Mouse (Mus musculus): ENCODE data around the gene Klhl36.

Klhl36 gene

DNA sequence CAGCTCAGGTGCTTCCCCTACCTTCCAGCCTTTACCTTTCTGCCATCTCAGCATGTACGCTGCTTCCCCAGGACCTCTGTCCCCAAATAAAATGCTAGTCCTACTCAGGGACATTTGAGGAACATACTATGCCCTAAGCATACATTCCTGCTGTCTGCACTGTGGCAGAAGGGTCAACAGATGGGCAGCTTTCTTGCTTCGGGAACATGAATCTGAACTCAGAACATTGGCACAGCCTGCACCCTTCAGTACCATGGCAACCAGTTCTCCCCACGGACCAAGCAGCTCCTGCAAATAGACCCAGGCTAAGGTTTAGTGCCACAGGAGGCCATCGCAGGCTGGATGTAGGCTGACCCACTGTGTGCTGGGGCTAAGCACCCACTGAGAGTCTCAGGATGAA lies 25.2 kb upstream of the Klhl36 start:
- no peak for DNase-seq

- DNase-seq: peak in 1 of 2 experiments; percentile 50
These were observed 24.5 kb upstream of the Klhl36 start for GRCm38 (mm10) chr8:119837553-119838071.

DNA sequence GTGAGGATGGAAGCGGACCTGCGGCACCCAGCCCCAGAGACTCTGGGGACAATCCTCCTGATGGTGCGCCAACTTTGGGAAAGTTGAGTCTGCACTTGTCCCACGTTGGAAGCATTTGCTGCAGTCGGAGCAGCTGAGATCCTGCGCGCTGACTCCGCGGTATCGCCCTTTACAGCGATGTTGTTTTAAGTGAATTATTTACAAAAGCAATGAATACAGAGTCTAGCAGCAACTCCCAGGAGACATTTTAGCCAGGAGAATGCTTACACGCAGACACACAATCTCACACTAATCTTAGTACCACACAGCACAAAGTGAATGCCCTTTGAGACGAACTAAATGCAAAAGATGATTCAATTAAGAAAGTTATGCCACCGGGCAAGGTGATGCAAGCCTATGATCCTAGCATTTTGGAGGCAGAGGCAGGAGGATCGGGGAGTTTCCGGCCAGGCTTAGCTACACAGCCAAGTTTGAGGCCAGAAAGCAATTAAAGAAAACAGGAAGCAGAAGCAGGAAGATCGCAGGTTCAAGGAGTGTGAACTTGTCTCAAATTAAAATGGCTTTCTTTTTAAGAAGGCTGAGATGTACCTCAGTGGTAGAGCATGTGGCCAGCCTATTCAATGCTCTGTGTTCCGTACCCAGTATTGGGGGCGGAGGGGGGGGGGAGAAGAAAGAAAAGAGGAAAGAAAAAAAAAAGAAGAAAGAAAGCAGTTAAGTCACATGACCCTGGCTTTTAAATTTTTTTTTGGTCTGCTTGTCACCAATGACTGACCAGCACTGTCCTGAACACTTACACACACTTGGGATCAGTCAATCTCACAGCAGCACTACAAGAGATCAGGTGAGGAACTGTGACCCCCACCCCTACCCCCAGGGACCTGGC lies 23.7 kb upstream of the Klhl36 start:
- DNase-seq: peak; percentile 48 to 64

- peak in 1 of 2 experiments; percentile 43 for DNase-seq
These were observed 23.1 kb upstream of the Klhl36 start for GRCm38 (mm10) chr8:119838983-119839340.

- DNase-seq: peak; percentile 56 to 83
These were observed 22.5 kb upstream of the Klhl36 start for GRCm38 (mm10) chr8:119839419-119840021.

- DNase-seq: peak; percentile 98 to 99
These were observed 21.7 kb upstream of the Klhl36 start, which contains the start of gene Cotl1 for GRCm38 (mm10) chr8:119840275-119840808. Cotl1 (minus strand) TSS chr8:119840544.

DNA sequence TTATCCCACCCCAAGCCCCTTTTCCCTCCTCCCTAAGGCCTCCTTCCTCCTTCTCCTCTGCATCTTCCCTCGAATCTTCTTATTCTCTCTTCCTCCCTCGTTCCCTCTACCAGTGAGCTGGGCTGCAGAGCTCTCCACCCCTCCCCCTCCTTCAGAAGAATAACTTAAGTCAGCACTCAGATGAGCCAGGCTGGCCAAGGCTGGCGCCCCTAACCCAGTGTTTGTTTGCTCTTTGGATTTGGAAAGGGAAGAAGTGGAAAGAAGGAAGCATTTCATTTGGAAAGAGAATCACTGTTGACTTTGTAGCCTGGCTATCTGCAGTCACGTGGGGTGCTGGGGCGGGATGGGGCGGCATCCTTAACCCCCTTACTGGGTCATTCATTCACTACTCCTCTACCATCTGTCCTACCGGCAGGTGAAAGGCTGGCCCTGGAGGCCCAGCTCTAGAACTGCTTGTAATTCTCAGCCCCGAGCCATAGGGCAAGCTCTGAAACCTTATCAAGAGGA lies 21.1 kb upstream of the Klhl36 start:
- DNase-seq: peak; percentile 77 to 91

- DNase-seq: peak; percentile 85 to 94
These were observed 18.6 kb upstream of the Klhl36 start for GRCm38 (mm10) chr8:119843444-119843843.

DNA sequence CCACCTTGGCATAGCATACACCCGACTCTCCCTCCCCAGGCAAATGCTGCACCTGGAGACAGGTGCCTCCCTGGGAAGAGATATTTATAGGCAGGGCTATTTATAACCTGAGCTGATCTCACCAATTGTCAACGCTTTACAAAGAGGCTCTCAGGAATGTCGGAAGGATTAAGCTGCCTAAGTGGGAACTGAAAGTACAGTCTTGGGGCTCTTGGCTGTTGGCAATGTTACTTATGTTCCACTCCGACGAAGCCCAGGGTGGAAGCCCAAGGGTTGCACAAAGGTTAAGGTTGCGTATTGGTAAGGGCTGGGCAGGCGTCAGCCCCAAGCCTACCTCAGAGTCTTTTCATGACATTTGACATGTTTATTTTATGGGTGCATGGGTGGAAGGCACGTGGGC lies 17.5 kb upstream of the Klhl36 start:
- peak in 1 of 2 experiments; percentile 58 for DNase-seq

- DNase-seq: peak; percentile 32 to 64
These were observed 16.3 kb upstream of the Klhl36 start for GRCm38 (mm10) chr8:119845741-119846140.

GRCm38 (mm10) chr8:119847232-119847922 lies 14.7 kb upstream of the Klhl36 start:
- no peak for DNase-seq

- DNase-seq: no peak
These were observed 8.5 kb upstream of the Klhl36 start for GRCm38 (mm10) chr8:119853521-119853920.

DNA sequence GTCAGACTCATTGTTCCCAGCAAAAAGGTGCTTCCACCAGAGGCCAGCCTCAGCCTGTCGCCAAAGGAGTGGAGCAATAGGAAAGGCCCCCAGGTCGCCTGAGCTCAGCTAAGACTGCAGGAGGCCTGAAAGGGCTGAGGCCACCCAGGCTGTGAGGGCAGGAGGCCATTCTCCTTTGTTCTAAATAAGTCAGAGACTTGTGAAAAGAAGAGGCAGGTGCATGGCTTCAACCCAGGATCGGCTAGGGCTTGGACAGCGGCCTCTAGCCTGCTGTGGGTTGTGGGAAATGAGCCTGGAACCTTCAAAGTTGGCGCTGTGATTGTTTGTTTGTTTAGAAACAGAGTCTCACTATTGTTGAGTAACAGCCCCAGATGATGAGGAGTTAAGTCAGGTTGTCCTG lies 8.0 kb upstream of the Klhl36 start:
- DNase-seq: no peak

DNA sequence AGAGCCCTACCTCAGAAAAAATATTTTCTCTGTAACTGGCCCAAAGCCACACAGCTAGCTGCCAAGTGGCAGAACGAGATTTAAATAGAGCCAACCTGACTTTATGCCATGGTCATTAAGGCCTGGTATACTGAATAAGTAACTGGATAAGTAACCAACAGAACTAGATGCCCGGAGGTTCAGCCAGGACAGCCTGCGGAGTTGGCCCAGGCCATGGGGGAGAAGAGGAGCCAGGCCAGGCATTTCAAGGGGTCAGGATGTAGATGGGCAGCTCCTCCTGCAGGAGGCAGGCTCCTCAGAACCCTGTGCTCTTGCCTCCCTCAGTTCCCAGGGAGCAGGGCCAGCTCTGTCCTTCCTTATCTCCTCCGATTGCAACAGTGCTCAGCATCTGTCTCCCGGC lies 6.4 kb upstream of the Klhl36 start:
- peak; percentile 56 to 89 for DNase-seq

DNA sequence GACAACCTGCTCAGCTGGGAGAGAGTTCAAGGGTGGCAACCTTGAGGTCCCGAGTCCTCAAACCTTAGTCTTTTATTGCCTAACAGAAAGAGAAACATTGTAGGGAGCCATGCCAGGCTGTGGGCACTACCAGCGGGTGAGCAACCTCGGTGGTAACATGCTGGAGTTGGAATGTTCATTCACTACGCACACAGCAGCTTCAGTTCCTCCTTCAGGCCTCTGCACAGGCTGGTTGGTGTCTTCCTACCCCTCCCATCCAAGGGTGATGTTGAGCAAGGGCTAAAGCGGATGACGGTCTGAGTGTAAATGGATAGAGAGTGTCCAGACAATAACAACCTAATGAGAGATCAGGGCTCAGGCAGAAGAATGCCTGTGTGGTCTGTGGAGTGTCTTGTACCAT lies 4.3 kb upstream of the Klhl36 start:
- no peak for DNase-seq

- no peak for DNase-seq
These were observed 296 bp downstream of the Klhl36 start for GRCm38 (mm10) chr8:119862390-119862734.

DNA sequence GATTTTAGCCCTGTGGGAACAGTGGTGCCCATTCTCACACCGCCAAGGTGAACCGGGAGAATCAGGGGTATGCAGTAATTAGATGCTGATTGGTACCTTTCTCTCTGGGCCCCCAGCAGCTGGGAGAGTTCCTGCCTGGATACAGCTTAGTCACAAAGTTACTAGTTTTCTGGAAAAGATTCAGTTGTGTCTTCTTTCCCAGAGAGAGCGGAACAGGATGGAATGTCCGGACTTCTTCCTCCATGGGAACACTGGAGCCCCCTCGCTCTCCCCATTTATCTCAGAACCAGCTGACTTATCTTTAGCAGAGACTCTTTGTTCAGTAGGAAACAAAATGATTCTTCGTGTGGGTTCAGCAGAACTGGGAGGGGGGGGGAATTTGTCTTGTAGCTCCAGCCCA lies 683 bp downstream of the Klhl36 start:
- peak in 1 of 2 experiments; percentile 48 for DNase-seq

GRCm38 (mm10) chr8:119869616-119870015 lies 7.5 kb downstream of the Klhl36 start:
- DNase-seq: no peak

DNA sequence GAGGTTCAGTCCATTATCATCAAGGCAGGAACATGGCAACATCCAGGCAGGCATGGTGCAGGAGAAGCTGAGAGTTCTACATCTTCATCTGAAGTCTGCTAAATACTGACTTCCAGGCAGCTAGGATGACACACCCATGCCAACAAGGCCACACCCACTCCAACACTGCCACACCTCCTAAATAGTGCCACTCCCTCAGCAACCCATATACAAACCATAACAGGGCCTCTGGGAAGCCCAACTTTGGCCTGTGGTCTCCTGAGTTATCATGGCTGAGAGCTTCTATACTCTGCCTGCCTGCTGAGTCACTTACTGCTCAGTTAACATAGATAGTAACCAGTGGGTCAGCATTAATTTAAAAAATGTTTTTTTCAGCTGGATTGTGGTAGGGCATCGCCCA lies 11.1 kb downstream of the Klhl36 start:
- DNase-seq: no peak

GRCm38 (mm10) chr8:119881301-119881700 lies 19.2 kb downstream of the Klhl36 start:
- DNase-seq: no peak

DNA sequence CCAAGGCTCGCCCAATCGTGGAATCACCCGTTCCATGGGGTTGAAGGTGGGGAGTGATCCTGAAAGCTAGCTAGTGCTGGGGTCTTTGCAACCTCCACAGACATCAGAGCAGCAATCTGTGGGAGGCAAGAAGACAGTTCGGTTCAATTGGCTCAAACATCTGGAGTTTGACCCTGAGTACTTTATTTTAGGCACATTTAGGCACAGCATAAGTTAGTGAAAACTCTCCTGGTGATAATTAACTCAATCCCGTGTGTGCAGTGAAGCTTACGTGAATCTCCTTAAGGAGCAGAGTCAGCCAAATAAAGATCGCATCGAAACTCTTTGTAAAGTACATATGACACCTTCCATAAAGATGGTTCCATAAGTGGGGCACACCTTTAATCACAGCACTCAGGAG lies 19.9 kb downstream of the Klhl36 start:
- peak in 1 of 2 experiments; percentile 27 for DNase-seq

DNA sequence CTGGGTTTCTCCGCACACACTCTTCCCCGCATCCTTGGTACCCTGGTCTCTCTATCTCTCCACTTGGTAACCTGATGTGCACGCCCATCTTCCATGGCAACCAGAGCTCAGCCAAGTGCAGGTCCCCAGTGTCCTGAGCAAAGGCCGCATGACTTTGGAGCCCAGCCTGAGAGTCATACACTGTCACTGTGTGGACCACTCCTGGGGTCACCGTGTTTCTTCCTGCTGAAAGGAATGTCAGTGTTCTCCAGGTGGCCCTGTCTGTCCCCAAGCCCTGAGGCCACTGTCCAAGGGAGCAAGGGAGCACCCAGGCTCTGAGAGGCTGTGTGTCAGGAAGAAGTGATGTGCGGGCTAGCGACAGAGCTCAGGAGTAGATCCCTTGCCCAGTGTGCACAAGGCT lies 21.2 kb downstream of the Klhl36 start:
- DNase-seq: peak; percentile 37 to 84

GRCm38 (mm10) chr8:119885612-119886011 lies 23.5 kb downstream of the Klhl36 start:
- peak; percentile 83 to 96 for DNase-seq
